Comparison of ENCODE assay signal across 11 mouse cellular contexts in the genomic region with DNA sequence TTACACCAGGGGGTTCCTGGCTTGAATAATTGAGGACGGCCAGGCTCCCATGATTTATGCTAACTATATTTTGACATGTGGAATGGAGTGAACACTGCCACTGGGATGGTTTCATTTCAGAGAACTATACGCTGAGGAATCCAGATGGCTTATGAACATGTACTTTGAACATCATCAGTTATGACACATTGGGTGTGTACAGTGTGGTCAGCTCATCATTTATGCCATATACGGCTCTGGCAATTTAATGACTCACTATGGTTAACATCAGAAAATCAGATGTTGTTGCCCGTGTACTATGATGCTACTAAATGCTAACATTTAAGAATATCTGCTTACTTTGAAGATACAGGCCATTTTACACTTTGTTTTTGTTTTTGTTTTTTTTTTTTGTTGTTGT.
"Had no signal": no experiment of that assay in that cellular context is flagged by ENCODE, and none has a peak within 500 bp of the region (broad histone marks: within the 10 kb centered on the region; RNA-seq: fewer than 3 reads in every experiment).

No protein-coding gene starts in this region.

- H3K4me1 ChIP-seq: neural tube, embryonic 12.5 days had no signal

- H3K27me3 ChIP-seq: limb, embryonic 13.5 days; midbrain, embryonic 13.5 days; neural tube, embryonic 12.5 days had no signal

- H3K36me3 ChIP-seq: limb, embryonic 13.5 days; midbrain, embryonic 13.5 days; neural tube, embryonic 12.5 days had no signal

- H3K27ac ChIP-seq: limb, embryonic 13.5 days; liver, embryonic 14.5 days; midbrain, embryonic 13.5 days; neural tube, embryonic 12.5 days had no signal

- H3K4me2 ChIP-seq: limb, embryonic 13.5 days; midbrain, embryonic 13.5 days; neural tube, embryonic 12.5 days had no signal

- H3K9me3 ChIP-seq: limb, embryonic 13.5 days; midbrain, embryonic 13.5 days; neural tube, embryonic 12.5 days had no signal

- H3K4me3 ChIP-seq: limb, embryonic 13.5 days; midbrain, embryonic 13.5 days; neural tube, embryonic 12.5 days had no signal

- H3K9ac ChIP-seq: limb, embryonic 13.5 days; liver, embryonic 14.5 days; midbrain, embryonic 13.5 days; neural tube, embryonic 12.5 days had no signal

- DNase-seq: kidney, adult 11 months; layer of hippocampus, postnatal 36 days; left cerebral cortex, postnatal 4 days; lung, adult 18-20 months; lung, postnatal 36 days; retina, postnatal 1 day; thymus, postnatal 4 days had no signal

- ATAC-seq: midbrain, embryonic 13.5 days had no signal
